ENCODE assay signal across 13 mouse cellular contexts in the genomic region with DNA sequence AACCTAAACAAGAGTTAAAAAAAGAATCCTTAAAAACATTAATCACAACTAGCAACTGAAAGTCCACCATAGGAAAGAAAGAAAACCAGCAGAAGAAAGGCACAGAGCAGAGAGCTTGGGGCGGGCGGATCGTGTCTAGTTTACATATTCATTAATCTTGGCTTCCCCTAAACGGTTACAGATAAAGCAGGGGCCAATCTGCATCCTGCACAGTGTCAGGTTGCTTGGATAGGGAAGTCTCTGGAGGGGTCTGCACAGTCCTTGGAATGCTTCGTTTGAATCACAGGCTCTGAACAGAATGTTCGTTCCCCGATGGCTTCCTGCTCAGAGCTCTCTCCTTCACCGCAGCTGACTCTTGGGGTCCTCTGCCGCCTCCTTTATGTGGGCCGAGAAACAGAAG. TPM values are rescaled to one million over a fixed set of nuclear protein-coding genes. Genes with fewer than 3 reads are reported as not detected.
DNase-seq lines count a peak whose midpoint lies in the region; ATAC-seq lines count a peak whose summit lies in the region.
"Had no signal": no experiment of that assay in that cellular context is flagged by ENCODE, and none has a peak within 500 bp of the region (broad histone marks: within the 10 kb centered on the region; RNA-seq: fewer than 3 reads in every experiment).

No protein-coding gene starts in this region.

- WGBS in kidney, embryonic 16.5 days: 18% methylated on average over 10 of the region's 10 CpGs
- WGBS in embryonic facial prominence, embryonic 14.5 days: 19% methylated on average over 10 of the region's 10 CpGs
- WGBS in stomach, embryonic 15.5 days: 3% methylated on average over 10 of the region's 10 CpGs
- WGBS in forebrain, embryonic 16.5 days: 41% methylated on average over 10 of the region's 10 CpGs

- no peak overlapping the region for H3K9ac ChIP-seq in kidney, embryonic 16.5 days (replicated peaks; ENCODE audit: low read length)
- no peak overlapping the region; the same call in 1 of the 2 replicates for H3K9ac ChIP-seq in embryonic facial prominence, embryonic 14.5 days (ENCODE audit: low read depth, low read length)
- H3K9ac ChIP-seq in stomach, embryonic 15.5 days: no peak overlapping the region
- H3K9ac ChIP-seq in forebrain, embryonic 16.5 days (replicated peaks; ENCODE audit: low read depth, low read length): no peak overlapping the region
- H3K9ac ChIP-seq: liver, embryonic 14.5 days had no signal

- no peak overlapping the region for H3K4me3 ChIP-seq in kidney, embryonic 16.5 days (ENCODE audit: low read length)
- H3K4me3 ChIP-seq in embryonic facial prominence, embryonic 14.5 days (ENCODE audit: low read depth, low read length): no peak overlapping the region
- H3K4me3 ChIP-seq in stomach, embryonic 15.5 days (replicated peaks): no peak overlapping the region
- no peak overlapping the region for H3K4me3 ChIP-seq in forebrain, embryonic 16.5 days (replicated peaks; ENCODE audit: low read length)

- H3K36me3 ChIP-seq in kidney, embryonic 16.5 days (ENCODE audit: insufficient read depth, low read length): no peaks in the 10 kb centered on the region
- no peaks in the 10 kb centered on the region for H3K36me3 ChIP-seq in embryonic facial prominence, embryonic 14.5 days (ENCODE audit: control insufficient read depth, insufficient read depth, low read length)
- H3K36me3 ChIP-seq in stomach, embryonic 15.5 days: no peaks in the 10 kb centered on the region
- no peaks in the 10 kb centered on the region for H3K36me3 ChIP-seq in forebrain, embryonic 16.5 days (ENCODE audit: control insufficient read depth, insufficient read depth)
- H3K36me3 ChIP-seq: G1E had no signal

- H3K27me3 ChIP-seq in kidney, embryonic 16.5 days (ENCODE audit: insufficient read depth, low read length): no peaks in the 10 kb centered on the region
- H3K27me3 ChIP-seq in embryonic facial prominence, embryonic 14.5 days (replicated peaks; ENCODE audit: control insufficient read depth, insufficient read depth, low read length): no peaks in the 10 kb centered on the region
- H3K27me3 ChIP-seq in stomach, embryonic 15.5 days (replicated peaks): no peaks in the 10 kb centered on the region
- H3K27me3 ChIP-seq in forebrain, embryonic 16.5 days (replicated peaks; ENCODE audit: control insufficient read depth, insufficient read depth, low read length): no peaks in the 10 kb centered on the region

- DNase-seq in kidney, adult 18-20 months: no peak
- DNase-seq in ZHBTc4 (ENCODE audit: low read depth, low spot score): peak; percentile 49
- DNase-seq in embryonic facial prominence, embryonic 14.5 days (ENCODE audit: low spot score): peak; percentile 73
- DNase-seq in frontal cortex, postnatal 25 days (ENCODE audit: low spot score in 2 of 2): no peak
- DNase-seq: cerebellum, postnatal 25 days; kidney, postnatal 36 days; right cerebral cortex, adult 18-20 months had no signal

- H3K9me3 ChIP-seq in kidney, embryonic 16.5 days (ENCODE audit: low read length): no peaks in the 10 kb centered on the region
- no peaks in the 10 kb centered on the region for H3K9me3 ChIP-seq in embryonic facial prominence, embryonic 14.5 days (ENCODE audit: control insufficient read depth, low read length)
- H3K9me3 ChIP-seq in stomach, embryonic 15.5 days: no peaks in the 10 kb centered on the region
- no peaks in the 10 kb centered on the region for H3K9me3 ChIP-seq in forebrain, embryonic 16.5 days (ENCODE audit: control insufficient read depth, low read length)
- H3K9me3 ChIP-seq: G1E had no signal

- peak; percentile 74; the same call in 1 of the 2 replicates for ATAC-seq in kidney, embryonic 16.5 days (ENCODE audit: low FRiP score, low TSS enrichment)
- ATAC-seq in embryonic facial prominence, embryonic 14.5 days (ENCODE audit: low read depth): peak; percentile 80
- ATAC-seq in stomach, embryonic 15.5 days (ENCODE audit: insufficient read depth, low FRiP score, low read depth): peak; percentile 66; the same call in 1 of the 2 replicates
- no peak for ATAC-seq in forebrain, embryonic 16.5 days
- no peak for ATAC-seq in CD4-positive, CD25-positive, alpha-beta regulatory T cell, adult 4 months

- no peak overlapping the region for H3K27ac ChIP-seq in kidney, embryonic 16.5 days (ENCODE audit: low read length)
- no peak overlapping the region for H3K27ac ChIP-seq in embryonic facial prominence, embryonic 14.5 days (replicated peaks; ENCODE audit: low read depth, low read length)
- 0 out of 2 replicates have a peak overlapping the region, but pooled peaks have one; percentile 6 for H3K27ac ChIP-seq in stomach, embryonic 15.5 days
- no peak overlapping the region for H3K27ac ChIP-seq in forebrain, embryonic 16.5 days (ENCODE audit: low read length)
- H3K27ac ChIP-seq: liver, embryonic 14.5 days had no signal

- peaks cover 5% of the 10 kb centered on the region; the same call in 1 of the 2 replicates for H3K4me1 ChIP-seq in kidney, embryonic 16.5 days (ENCODE audit: insufficient read depth, low read length)
- 0 out of 2 replicates have a peak, but pooled peaks cover 3% of the 10 kb centered on the region for H3K4me1 ChIP-seq in embryonic facial prominence, embryonic 14.5 days (ENCODE audit: control insufficient read depth, insufficient read depth, low read length)
- H3K4me1 ChIP-seq in stomach, embryonic 15.5 days: peaks cover 16% of the 10 kb centered on the region
- peaks cover 4% of the 10 kb centered on the region for H3K4me1 ChIP-seq in forebrain, embryonic 16.5 days (replicated peaks; ENCODE audit: control insufficient read depth, insufficient read depth, low read length)

- peak overlapping the region; percentile 5; the same call in 1 of the 2 replicates for H3K4me2 ChIP-seq in kidney, embryonic 16.5 days (replicated peaks; ENCODE audit: low read depth, low read length)
- peak overlapping the region; percentile 3; the same call in 1 of the 2 replicates for H3K4me2 ChIP-seq in embryonic facial prominence, embryonic 14.5 days (ENCODE audit: low read depth, low read length)
- H3K4me2 ChIP-seq in stomach, embryonic 15.5 days: peak overlapping the region; percentile 28; the same call in 1 of the 2 replicates
- no peak overlapping the region for H3K4me2 ChIP-seq in forebrain, embryonic 16.5 days (ENCODE audit: low read length)

RNA-seq across cellular contexts. Expression of gene Atrnl1, which starts 24.7 kb away (rescaled TPM):
- 8.9 and 9.6 TPM in 2 replicates for polyA plus RNA-seq in kidney, embryonic 16.5 days (2015; fragmentation: Nextera tagmentation; extraction: Ambion mirVana)
- polyA plus RNA-seq in embryonic facial prominence, embryonic 14.5 days (2014; fragmentation: Nextera tagmentation; extraction: Ambion mirVana): 7.2 and 7.8 TPM in 2 replicates
- polyA plus RNA-seq in stomach, embryonic 15.5 days (2015; fragmentation: Nextera tagmentation; extraction: Ambion mirVana): 6.1 and 7.2 TPM in 2 replicates
- polyA plus RNA-seq in forebrain, embryonic 16.5 days (2015; fragmentation: Nextera tagmentation; extraction: Ambion mirVana): 8.3 and 9.0 TPM in 2 replicates
- under 1 TPM in 1 of 2 experiments, not detected in 1; 0.11 TPM for polyA plus RNA-seq in CD4-positive, CD25-positive, alpha-beta regulatory T cell, adult 4 months (2017; shearing (Covaris generic))

Comparison
In these comparisons a context has a peak if more than half of its experiments do, and no peak if none do; other contexts are left out.
1. ATAC-seq: peak in kidney, embryonic 16.5 days (single experiment), embryonic facial prominence, embryonic 14.5 days (single experiment) and stomach, embryonic 15.5 days (single experiment); none in forebrain, embryonic 16.5 days (single experiment) and CD4-positive, CD25-positive, alpha-beta regulatory T cell, adult 4 months (single experiment).
2. DNase-seq: peak in ZHBTc4 (single experiment) and embryonic facial prominence, embryonic 14.5 days (single experiment); none in kidney, adult 18-20 months (single experiment) and frontal cortex, postnatal 25 days (0 of 2).